Mouse (Mus musculus) inflammation-experienced regulatory T-cells (primary cell): ENCODE measurements around the gene Wtip. TPM values are rescaled to one million over a fixed set of nuclear protein-coding genes. Genes with fewer than 3 reads are reported as not detected.

ENCODE experiments used
- polyA plus RNA-seq, 2 experiments: library from polyadenylated mRNA; unstranded; fragments of 100-300 nt; shearing (Covaris generic); gene quantifications; one replicate each; pipeline ENCODE4 v1.2.1; 2017

Wtip gene
- under 1 TPM in 1 of 2 experiments, not detected in 1; 0.34 TPM for polyA plus RNA-seq

GRCm38 (mm10) chr7:34133117-34133762 is at the start of gene Wtip:
Wtip (minus strand) TSS chr7:34133268.

DNA sequence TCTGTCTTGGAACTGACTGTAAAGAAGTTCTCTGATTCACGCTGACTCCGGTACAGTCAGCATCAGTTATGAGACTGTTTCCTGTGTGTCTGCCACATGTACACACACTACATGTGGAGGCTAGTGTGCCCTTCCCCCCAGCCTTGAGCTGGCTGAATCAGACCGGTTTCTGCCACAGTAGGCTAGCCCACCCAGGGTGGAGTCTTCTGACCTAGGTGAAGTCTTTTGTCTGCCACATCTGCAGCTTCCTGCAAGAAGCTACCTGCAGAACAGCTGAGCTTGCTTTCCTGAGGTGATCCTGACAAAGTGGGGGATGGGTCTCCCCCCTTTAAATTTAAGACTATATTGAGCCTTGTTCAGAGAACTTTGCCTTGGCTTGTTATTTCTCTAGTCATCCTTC is 36.4 kb upstream of the Wtip start, which contains the start of gene Uba2:
Gene Uba2, minus strand, starts transcription at position 146 of the 400 bp plus-strand sequence.

DNA sequence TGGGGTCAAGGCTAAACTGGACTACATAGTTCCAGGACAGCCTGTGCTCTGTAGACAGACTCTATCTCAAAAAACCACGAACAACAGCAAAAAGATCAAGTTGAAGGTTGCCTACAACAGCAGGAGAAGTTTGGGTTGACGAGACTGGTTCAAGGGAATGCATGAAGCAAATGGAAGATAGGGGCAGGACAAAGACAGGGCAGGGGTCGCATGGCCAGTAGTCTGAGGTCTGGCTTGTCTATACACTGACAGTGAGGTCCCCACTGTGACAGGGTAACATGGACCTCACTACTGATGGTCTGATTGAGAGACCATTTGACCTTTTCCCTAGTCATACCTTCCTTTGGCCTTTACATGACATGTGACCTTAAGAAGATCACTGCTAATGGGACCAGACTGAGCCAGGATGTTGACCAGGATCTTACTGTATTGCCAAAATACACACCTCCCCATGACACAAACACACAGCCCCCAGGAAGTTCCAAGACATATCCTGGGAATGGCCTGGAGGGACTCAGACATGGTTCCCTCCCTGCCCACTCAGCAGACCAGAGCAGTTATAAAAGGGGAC is 38.1 kb downstream of the Wtip start, which contains the start of gene Scgb1b30:
Gene Scgb1b30, plus strand, starts transcription at position 521 of the 571 bp plus-strand sequence.

Other genes with a start within 250 kb of the Wtip start
- gene Scgb2b26, start 188.2 kb downstream of the Wtip start, polyA plus RNA-seq = not detected
- 1 to 10 TPM in 1 of 2 experiments, not detected in 1; 8.6 TPM for gene Scgb2b27, start 119.3 kb downstream of the Wtip start, polyA plus RNA-seq
- gene Scgb1b27, start 111.8 kb downstream of the Wtip start, polyA plus RNA-seq = 10 to 100 TPM in 1 of 2 experiments, not detected in 1; 14.1 TPM
- not detected for gene Scgb1b30, start 37.8 kb downstream of the Wtip start, polyA plus RNA-seq
- 100 to 1,000 TPM; 124 to 145 TPM for gene Uba2, start 36.3 kb upstream of the Wtip start, polyA plus RNA-seq
- 10 to 100 TPM; 46.5 to 56.3 TPM for gene Pdcd2l, start 63.4 kb upstream of the Wtip start, polyA plus RNA-seq
- 100 to 1,000 TPM; 219 to 263 TPM for gene Gpi1, start 97.1 kb upstream of the Wtip start, polyA plus RNA-seq
- under 1 TPM in 1 of 2 experiments, not detected in 1; 0.76 TPM for gene Gm6096, start 117.8 kb upstream of the Wtip start, polyA plus RNA-seq
- gene 4931406P16Rik, start 180.3 kb upstream of the Wtip start, polyA plus RNA-seq = 10 to 100 TPM; 25.5 to 28.9 TPM